In genomic region chr12:32380457-32380856, GRCm38 (mm10) we compare ENCODE assay signal across 9 mouse cellular contexts. TPM values are rescaled to one million over a fixed set of nuclear protein-coding genes. Genes with fewer than 3 reads are reported as not detected.
DNase-seq lines count a peak whose midpoint lies in the region; ATAC-seq and TF ChIP-seq lines count a peak whose summit lies in the region.
"Had no signal": no experiment of that assay in that cellular context is flagged by ENCODE, and none has a peak within 500 bp of the region (broad histone marks: within the 10 kb centered on the region; RNA-seq: fewer than 3 reads in every experiment).

No protein-coding gene starts in this region.

- H3K36me3 ChIP-seq in embryonic facial prominence, embryonic 14.5 days (ENCODE audit: control insufficient read depth, insufficient read depth, low read length), result 0 out of 2 replicates have a peak, but pooled peaks cover 4% of the 10 kb centered on the region
- H3K36me3 ChIP-seq in intestine, postnatal 0 days (ENCODE audit: control insufficient read depth, insufficient read depth), result no peaks in the 10 kb centered on the region
- peaks cover 5% of the 10 kb centered on the region; the same call in 1 of the 2 replicates for H3K36me3 ChIP-seq in neural tube, embryonic 13.5 days

- TF ChIP-seq POLR2A in lung, adult 2 months (IDR thresholded peaks at IDR 0.05; ENCODE audit: borderline replicate concordance, extremely low read depth, low read depth, low read length), result no peak

- H3K4me1 ChIP-seq in lung, adult 2 months (ENCODE audit: control insufficient read depth, insufficient read depth, low read length), result peaks cover 6% of the 10 kb centered on the region
- peaks cover 17% of the 10 kb centered on the region for H3K4me1 ChIP-seq in embryonic facial prominence, embryonic 14.5 days (ENCODE audit: control insufficient read depth, insufficient read depth, low read length)
- peaks cover 5% of the 10 kb centered on the region; the same call in 1 of the 2 replicates for H3K4me1 ChIP-seq in intestine, postnatal 0 days (replicated peaks; ENCODE audit: control insufficient read depth, insufficient read depth, low read length)
- H3K4me1 ChIP-seq in neural tube, embryonic 13.5 days (replicated peaks), result peaks cover 28% of the 10 kb centered on the region

- 59% methylated on average over 3 of the region's 3 CpGs for WGBS in lung, adult 2 months
- WGBS in embryonic facial prominence, embryonic 14.5 days, result 53% methylated on average over 3 of the region's 3 CpGs
- WGBS in intestine, postnatal 0 days, result 49% methylated on average over 3 of the region's 3 CpGs
- WGBS in neural tube, embryonic 13.5 days, result 59% methylated on average over 3 of the region's 3 CpGs

- peak overlapping the region; percentile 74 for H3K4me2 ChIP-seq in embryonic facial prominence, embryonic 14.5 days (ENCODE audit: low read depth, low read length)
- H3K4me2 ChIP-seq in intestine, postnatal 0 days (replicated peaks; ENCODE audit: low read depth), result peak overlapping the region; percentile 68
- H3K4me2 ChIP-seq in neural tube, embryonic 13.5 days, result peak overlapping the region; percentile 67

- no peak overlapping the region; the same call in 1 of the 2 replicates for H3K9ac ChIP-seq in embryonic facial prominence, embryonic 14.5 days (ENCODE audit: low read depth, low read length)
- H3K9ac ChIP-seq in intestine, postnatal 0 days (ENCODE audit: low read depth, low read length), result no peak overlapping the region
- no peak overlapping the region for H3K9ac ChIP-seq in neural tube, embryonic 13.5 days

- no peaks in the 10 kb centered on the region for H3K27me3 ChIP-seq in embryonic facial prominence, embryonic 14.5 days (replicated peaks; ENCODE audit: control insufficient read depth, insufficient read depth, low read length)
- no peaks in the 10 kb centered on the region for H3K27me3 ChIP-seq in intestine, postnatal 0 days (replicated peaks; ENCODE audit: control insufficient read depth, insufficient read depth, low read length)
- no peaks in the 10 kb centered on the region for H3K27me3 ChIP-seq in neural tube, embryonic 13.5 days

- H3K9me3 ChIP-seq in embryonic facial prominence, embryonic 14.5 days (ENCODE audit: control insufficient read depth, low read length), result no peaks in the 10 kb centered on the region
- no peaks in the 10 kb centered on the region for H3K9me3 ChIP-seq in intestine, postnatal 0 days (ENCODE audit: control insufficient read depth)
- no peaks in the 10 kb centered on the region for H3K9me3 ChIP-seq in neural tube, embryonic 13.5 days

- H3K27ac ChIP-seq in embryonic facial prominence, embryonic 14.5 days (replicated peaks; ENCODE audit: low read depth, low read length), result no peak overlapping the region
- no peak overlapping the region for H3K27ac ChIP-seq in intestine, postnatal 0 days (ENCODE audit: low read depth, low read length)
- no peak overlapping the region for H3K27ac ChIP-seq in neural tube, embryonic 13.5 days (replicated peaks)

- no peak for ATAC-seq in embryonic facial prominence, embryonic 14.5 days (ENCODE audit: low read depth)
- no peak for ATAC-seq in intestine, postnatal 0 days
- ATAC-seq in neural tube, embryonic 13.5 days (ENCODE audit: low read depth), result no peak

- TF ChIP-seq CTCF in lung, adult 2 months (IDR thresholded peaks at IDR 0.05; ENCODE audit: insufficient read depth, low read length), result no peak
- no peak for TF ChIP-seq CTCF in intestine, postnatal 0 days (IDR thresholded peaks at IDR 0.05; ENCODE audit: low read depth)

- peak overlapping the region; percentile 29 for H3K4me3 ChIP-seq in lung, adult 2 months (replicated peaks; ENCODE audit: extremely low read depth, low read depth, low read length)
- peak overlapping the region; percentile 88 for H3K4me3 ChIP-seq in embryonic facial prominence, embryonic 14.5 days (ENCODE audit: low read depth, low read length)
- peak overlapping the region; percentile 81 for H3K4me3 ChIP-seq in intestine, postnatal 0 days (ENCODE audit: low read depth, low read length)
- H3K4me3 ChIP-seq in neural tube, embryonic 13.5 days, result peak overlapping the region; percentile 87

- DNase-seq in lung, adult 2 months, result no peak
- no peak for DNase-seq in lung, postnatal 14 days
- DNase-seq in embryonic facial prominence, embryonic 14.5 days (ENCODE audit: low spot score), result no peak
- no peak for DNase-seq in urinary bladder, postnatal 36 days (ENCODE audit: low spot score in 2 of 2)
- no peak for DNase-seq in retina, embryonic 14.5 days (ENCODE audit: low spot score)
- DNase-seq in yolk sac, embryonic 10.5 days (ENCODE audit: low spot score), result no peak
- DNase-seq: lung, postnatal 10 days had no signal

RNA-seq across cellular contexts. Expression of gene Ccdc71l, which starts 2.0 kb away (rescaled TPM):
- 11.9 and 18.4 TPM in 2 replicates for polyA plus RNA-seq in lung, adult 2 months (2012; rRNA removed)
- polyA plus RNA-seq in embryonic facial prominence, embryonic 14.5 days (2014; fragmentation: Nextera tagmentation; extraction: Ambion mirVana), result 6.2 and 6.4 TPM in 2 replicates
- 6.4 TPM in 2 replicates for polyA plus RNA-seq in intestine, postnatal 0 days (2015; fragmentation: Nextera tagmentation; extraction: Ambion mirVana)
- polyA plus RNA-seq in neural tube, embryonic 13.5 days (2015; fragmentation: Nextera tagmentation; extraction: Ambion mirVana), result 4.4 and 4.5 TPM in 2 replicates

Comparison
In these comparisons a context has a peak if more than half of its experiments do, and no peak if none do; other contexts are left out.
1. H3K4me3 ChIP-seq: peak in every context shown above with its lines; median percentile 88 in embryonic facial prominence, embryonic 14.5 days; 87 in neural tube, embryonic 13.5 days; 81 in intestine, postnatal 0 days; 29 in lung, adult 2 months.